Mouse (Mus musculus) heart, embryonic 15.5 days (tissue): ENCODE measurements around the gene BC051665. TPM values are rescaled to one million over a fixed set of nuclear protein-coding genes. Genes with fewer than 3 reads are reported as not detected.
A peak's percentile ranks its signal among the peaks of the same experiment; 100 is the strongest.

Experiments
- ATAC-seq: fragments of 200-750 bp; cut with Nextera tagmentation; replicated peaks from 2 replicates; pipeline ENCODE4 v1.8.0; 2017; ENCODE audit warnings: low read depth, moderate TSS enrichment; ENCODE audit not compliant: insufficient number of reproducible peaks, insufficient read depth, low FRiP score
- H3K27ac ChIP-seq: fragments of 300-500 bp; sonication (generic); 2 replicates; pipeline ENCODE4 v1.5.1; 2015; ENCODE audit warnings: mild to moderate bottlenecking, inconsistent platforms
- H3K27me3 ChIP-seq: fragments of 300-500 bp; sonication (generic); 2 replicates; pipeline ENCODE4 v1.6.1; 2015; ENCODE audit warnings: inconsistent platforms
- H3K36me3 ChIP-seq: fragments of 300-500 bp; sonication (generic); 2 replicates; pipeline ENCODE4 v1.6.1; 2015; ENCODE audit warnings: mild to moderate bottlenecking, inconsistent platforms
- H3K4me1 ChIP-seq: fragments of 300-500 bp; sonication (generic); replicated peaks from 2 replicates; pipeline ENCODE4 v1.6.1; 2015; ENCODE audit warnings: inconsistent platforms
- H3K4me2 ChIP-seq: fragments of 300-500 bp; sonication (generic); 2 replicates; pipeline ENCODE4 v1.6.1; 2015; ENCODE audit warnings: inconsistent platforms, mild to moderate bottlenecking, moderate library complexity
- H3K4me3 ChIP-seq: fragments of 300-500 bp; sonication (generic); 2 replicates; pipeline ENCODE4 v1.5.1; 2015; ENCODE audit warnings: mild to moderate bottlenecking, inconsistent platforms
- H3K9ac ChIP-seq: fragments of 300-500 bp; sonication (generic); 2 replicates; pipeline ENCODE4 v1.6.1; 2015; ENCODE audit warnings: mild to moderate bottlenecking, inconsistent platforms
- H3K9me3 ChIP-seq: fragments of 300-500 bp; sonication (generic); replicated peaks from 2 replicates; pipeline ENCODE4 v1.6.1; 2016; ENCODE audit warnings: inconsistent platforms
- WGBS: fragments of 180-500 bp; shearing (Covaris S2); methylation state at CpG from one replicate; pipeline ENCODE4 v1.1.7; 2015; ENCODE audit warnings: mixed read lengths; 5-methylcytosine and 5-hydroxymethylcytosine counted together
- polyA plus RNA-seq: library from polyadenylated mRNA; unstranded; fragments of >200 nt; fragmentation: Nextera tagmentation; extraction: Ambion mirVana; gene quantifications from 2 replicates; pipeline ENCODE4 v1.2.1, GENCODE M21; 2015

BC051665 gene
- polyA plus RNA-seq, 1 experiment from 2014 or later, result not detected

DNA sequence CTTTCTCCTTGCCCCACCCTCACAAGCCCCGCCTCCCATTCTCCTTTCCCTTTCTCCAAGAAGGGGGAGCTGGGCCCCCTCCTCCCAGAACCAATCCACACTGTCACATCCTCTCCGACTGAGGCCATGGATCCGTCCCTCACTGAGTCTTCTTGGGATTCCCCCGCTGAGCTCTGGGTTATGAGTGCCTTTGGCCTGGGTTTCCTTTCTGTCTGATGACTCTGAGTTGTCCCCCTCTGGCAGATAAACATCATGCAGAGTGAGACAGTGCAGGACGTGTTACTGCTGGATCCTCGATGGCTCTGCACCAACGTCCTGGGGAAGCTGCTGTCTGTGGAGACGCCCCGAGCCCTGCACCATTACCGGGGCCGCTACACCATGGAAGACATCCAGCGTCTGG lies 25.8 kb downstream of the BC051665 start:
- ATAC-seq, result no peak

DNA sequence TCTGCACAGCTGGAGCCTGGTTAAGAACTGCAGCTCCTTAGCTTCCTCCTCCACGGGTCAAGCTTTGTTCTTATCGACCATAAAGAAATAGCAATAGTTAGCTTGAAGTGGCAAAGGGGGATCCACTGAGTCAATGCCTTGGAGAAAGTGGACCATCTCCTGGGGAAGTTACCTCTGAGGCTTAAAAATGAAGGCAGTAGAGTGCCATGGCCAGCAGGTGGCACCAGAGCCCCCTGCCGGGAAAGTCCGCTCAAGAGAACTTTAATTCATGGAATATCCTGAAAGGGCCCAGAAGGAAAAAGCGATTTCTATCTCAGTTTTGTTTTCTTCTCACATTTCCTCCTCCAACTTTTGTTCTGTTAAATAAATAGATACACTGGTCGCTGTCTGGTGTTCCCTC lies 27.0 kb downstream of the BC051665 start:
- Histone ChIP-seq H3K27me3 (no peaks in the 10 kb centered on the region), H3K9ac (no peak overlapping the region), H3K36me3 (peaks cover 12% of the 10 kb centered on the region), H3K9me3 (no peaks in the 10 kb centered on the region), H3K27ac (no peak overlapping the region), H3K4me3 (no peak overlapping the region), H3K4me2 (no peak overlapping the region), H3K4me1 (no peaks in the 10 kb centered on the region)
- no peak for ATAC-seq
- 32% methylated on average over 6 of the region's 6 CpGs for WGBS

More for the DNA sequence above, 25.8 kb downstream of the BC051665 start:
- Histone ChIP-seq H3K9ac (no peak overlapping the region), H3K4me1 (no peaks in the 10 kb centered on the region), H3K9me3 (no peaks in the 10 kb centered on the region), H3K4me2 (no peak overlapping the region), H3K4me3 (no peak overlapping the region), H3K27ac (no peak overlapping the region), H3K36me3 (peaks cover 12% of the 10 kb centered on the region), H3K27me3 (no peaks in the 10 kb centered on the region)
- 87% methylated on average over 12 of the region's 12 CpGs for WGBS

DNA sequence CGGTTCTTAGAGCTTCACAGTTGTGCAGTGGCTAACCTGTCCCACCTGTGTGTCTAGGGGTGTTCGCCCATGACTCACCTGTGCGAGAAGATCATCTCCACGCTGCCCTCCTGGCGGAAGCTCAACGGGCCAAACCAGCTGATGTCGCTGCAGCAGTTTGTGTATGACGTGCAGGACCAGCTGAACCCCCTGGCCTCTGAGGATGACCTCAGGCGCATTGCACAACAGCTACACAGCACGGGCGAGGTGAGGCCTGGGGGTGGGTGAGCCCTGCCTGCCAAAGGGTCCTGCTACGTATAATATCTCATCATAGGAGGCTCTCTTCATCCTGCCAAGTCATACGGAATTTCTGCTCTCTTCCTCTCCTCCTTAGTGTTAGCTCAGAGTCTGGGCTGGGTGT lies 28.9 kb downstream of the BC051665 start:
- Histone ChIP-seq H3K27me3 (no peaks in the 10 kb centered on the region), H3K9ac (no peak overlapping the region), H3K4me1 (no peaks in the 10 kb centered on the region), H3K27ac (no peak overlapping the region), H3K9me3 (no peaks in the 10 kb centered on the region), H3K36me3 (peaks cover 10% of the 10 kb centered on the region), H3K4me3 (no peak overlapping the region), H3K4me2 (no peak overlapping the region)
- WGBS, result 86% methylated on average over 13 of the region's 13 CpGs
- no peak for ATAC-seq

DNA sequence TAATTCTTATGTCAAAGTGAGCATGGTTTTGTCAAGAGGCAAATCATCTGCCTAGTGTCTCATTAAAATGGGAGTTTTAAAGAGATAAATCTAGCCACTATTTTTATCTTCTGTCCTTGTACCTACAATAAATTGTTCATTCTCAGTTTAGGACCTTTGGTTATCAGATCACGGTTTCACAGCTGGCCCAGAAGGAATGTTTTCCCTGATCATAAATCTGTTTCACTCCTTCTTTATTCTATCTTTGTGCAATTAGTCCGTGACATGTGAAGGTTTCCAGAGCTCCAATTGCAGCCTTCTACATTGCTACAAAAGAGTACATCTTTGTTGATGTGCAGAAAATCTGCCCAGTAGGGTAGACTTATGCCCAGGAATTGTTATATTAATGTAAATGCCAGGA lies 30.9 kb downstream of the BC051665 start:
- Histone ChIP-seq H3K4me2 (no peak overlapping the region), H3K36me3 (0 out of 2 replicates have a peak, but pooled peaks cover 5% of the 10 kb centered on the region), H3K4me3 (no peak overlapping the region), H3K27me3 (no peaks in the 10 kb centered on the region), H3K4me1 (no peaks in the 10 kb centered on the region), H3K27ac (no peak overlapping the region), H3K9ac (no peak overlapping the region), H3K9me3 (no peaks in the 10 kb centered on the region)
- 58% methylated on average over 2 of the region's 2 CpGs for WGBS
- ATAC-seq, result no peak

DNA sequence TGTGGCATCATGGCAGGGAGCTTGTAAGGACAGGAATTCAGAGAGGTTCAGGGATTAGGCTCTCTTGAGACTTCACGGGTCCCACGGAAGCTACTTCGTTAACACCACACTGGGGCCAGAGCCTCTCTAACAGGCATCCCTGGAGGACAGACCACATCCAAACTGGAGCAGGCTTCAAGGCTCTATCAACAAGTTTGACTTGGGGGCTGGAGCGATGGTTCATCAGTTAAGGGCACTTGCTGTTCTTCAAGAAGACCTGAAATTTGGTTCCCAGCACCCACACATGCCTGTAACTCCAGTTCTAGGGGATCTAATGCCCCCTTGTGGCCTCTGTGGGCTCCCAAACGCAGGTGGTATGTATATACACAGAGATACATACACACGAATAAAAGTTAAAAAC lies 32.9 kb downstream of the BC051665 start:
- no peaks in the 10 kb centered on the region for H3K4me1 ChIP-seq
- ATAC-seq, result no peak
- no peaks in the 10 kb centered on the region for H3K27me3 ChIP-seq
- no peak overlapping the region for H3K4me2 ChIP-seq
- H3K36me3 ChIP-seq, result 0 out of 2 replicates have a peak, but pooled peaks cover 10% of the 10 kb centered on the region
- H3K9me3 ChIP-seq, result no peaks in the 10 kb centered on the region
- H3K9ac ChIP-seq, result no peak overlapping the region
- H3K27ac ChIP-seq, result no peak overlapping the region
- 88% methylated on average over 6 of the region's 6 CpGs for WGBS
- no peak overlapping the region for H3K4me3 ChIP-seq

DNA sequence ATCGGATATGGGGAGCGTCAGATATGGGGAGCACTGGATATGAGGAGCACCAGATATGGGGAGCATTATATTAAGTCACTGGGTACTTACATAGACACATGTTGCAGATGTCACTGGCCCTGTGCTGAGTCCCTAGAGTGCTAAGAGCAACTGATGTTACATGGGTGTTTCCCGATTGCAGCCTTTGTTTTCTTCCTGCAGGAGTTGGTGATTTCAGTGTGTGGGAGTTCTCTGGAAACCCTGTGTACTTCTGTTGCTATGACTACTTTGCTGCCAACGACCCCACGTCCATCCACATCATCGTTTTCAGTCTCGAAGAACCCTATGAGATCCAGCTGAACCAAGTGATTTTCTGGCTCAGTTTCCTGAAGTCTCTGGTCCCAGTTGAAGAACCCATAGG lies 35.2 kb downstream of the BC051665 start:
- Histone ChIP-seq H3K9me3 (no peaks in the 10 kb centered on the region), H3K4me1 (no peaks in the 10 kb centered on the region), H3K27me3 (no peaks in the 10 kb centered on the region), H3K36me3 (0 out of 2 replicates have a peak, but pooled peaks cover 10% of the 10 kb centered on the region), H3K9ac (no peak overlapping the region), H3K4me2 (no peak overlapping the region), H3K27ac (no peak overlapping the region), H3K4me3 (no peak overlapping the region)
- ATAC-seq, result no peak
- WGBS, result 83% methylated on average over 7 of the region's 7 CpGs

DNA sequence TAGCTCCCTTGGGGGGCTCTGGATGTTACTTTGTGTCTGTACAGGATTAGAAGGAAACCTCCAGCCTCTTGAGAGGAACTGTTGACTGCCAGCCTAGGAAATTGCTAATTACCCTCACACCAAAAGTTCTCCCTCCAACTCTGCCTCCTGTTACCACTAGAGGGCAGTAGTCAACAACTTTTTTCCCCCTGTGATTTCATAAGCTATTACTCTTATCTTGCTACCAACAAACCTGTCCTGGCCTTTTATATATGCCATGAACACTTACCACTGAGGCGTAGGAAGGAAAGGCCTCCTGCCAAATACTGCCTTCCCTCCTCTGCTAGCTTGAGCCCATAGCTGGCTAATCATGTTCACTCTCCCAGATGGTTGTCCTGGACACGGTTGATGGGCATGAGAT lies 37.6 kb downstream of the BC051665 start:
- H3K4me2 ChIP-seq, result no peak overlapping the region
- no peaks in the 10 kb centered on the region for H3K27me3 ChIP-seq
- H3K27ac ChIP-seq, result no peak overlapping the region
- no peak overlapping the region for H3K4me3 ChIP-seq
- no peaks in the 10 kb centered on the region for H3K9me3 ChIP-seq
- peaks cover 5% of the 10 kb centered on the region for H3K4me1 ChIP-seq
- 0 out of 2 replicates have a peak, but pooled peaks cover 10% of the 10 kb centered on the region for H3K36me3 ChIP-seq
- no peak; the same call in 1 of the 2 replicates for ATAC-seq
- 88% methylated on average over 2 of the region's 2 CpGs for WGBS
- H3K9ac ChIP-seq, result no peak overlapping the region

DNA sequence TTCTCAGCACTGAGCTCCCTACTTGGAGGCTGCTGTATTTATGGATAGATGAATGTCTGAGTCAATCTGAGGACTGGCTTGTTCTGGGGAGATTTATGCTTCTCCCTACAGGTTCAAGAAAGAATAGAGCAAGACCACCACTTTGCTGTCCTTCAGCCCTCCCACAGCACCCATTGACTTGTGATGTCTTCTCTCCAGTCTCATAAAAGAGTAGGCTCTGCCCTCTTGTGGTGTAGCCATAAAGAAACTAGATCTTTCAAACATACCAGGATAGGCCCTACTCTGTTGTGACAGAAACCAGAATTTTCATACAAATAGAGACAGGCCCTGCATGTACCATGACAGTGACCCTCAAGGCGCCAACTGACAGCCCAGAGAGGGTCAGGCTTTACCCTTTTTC lies 39.0 kb downstream of the BC051665 start:
- Histone ChIP-seq H3K36me3 (0 out of 2 replicates have a peak, but pooled peaks cover 9% of the 10 kb centered on the region), H3K9me3 (no peaks in the 10 kb centered on the region), H3K4me3 (no peak overlapping the region), H3K27me3 (no peaks in the 10 kb centered on the region), H3K27ac (no peak overlapping the region), H3K9ac (no peak overlapping the region), H3K4me2 (no peak overlapping the region), H3K4me1 (peaks cover 6% of the 10 kb centered on the region)
- WGBS, result 80% methylated on average over 1 of the region's 1 CpGs
- ATAC-seq, result no peak

DNA sequence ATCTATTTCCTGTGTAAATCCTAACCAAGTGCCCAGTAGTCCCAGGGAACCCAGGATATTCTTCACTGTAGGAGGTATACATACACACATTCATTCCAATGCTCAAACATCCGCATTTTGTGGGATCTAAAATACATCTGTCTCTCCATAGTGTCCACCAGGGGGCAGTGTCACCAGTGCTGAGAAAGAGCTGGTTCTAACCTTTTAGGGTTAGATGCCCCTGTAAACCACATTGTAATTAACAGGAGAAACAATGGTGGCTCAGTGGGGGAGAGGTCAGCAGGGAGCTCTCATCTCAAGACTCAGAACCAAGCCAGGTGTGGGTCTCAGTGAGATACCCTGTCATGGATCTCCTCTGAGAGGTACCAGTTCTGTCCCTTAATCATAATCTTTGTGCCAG lies 39.9 kb downstream of the BC051665 start:
- WGBS, result 37% methylated on average over 1 of the region's 1 CpGs
- Histone ChIP-seq H3K4me2 (no peak overlapping the region), H3K27ac (no peak overlapping the region), H3K9me3 (no peaks in the 10 kb centered on the region), H3K4me3 (no peak overlapping the region), H3K27me3 (no peaks in the 10 kb centered on the region), H3K36me3 (0 out of 2 replicates have a peak, but pooled peaks cover 4% of the 10 kb centered on the region), H3K9ac (no peak overlapping the region), H3K4me1 (peaks cover 6% of the 10 kb centered on the region)
- ATAC-seq, result no peak

DNA sequence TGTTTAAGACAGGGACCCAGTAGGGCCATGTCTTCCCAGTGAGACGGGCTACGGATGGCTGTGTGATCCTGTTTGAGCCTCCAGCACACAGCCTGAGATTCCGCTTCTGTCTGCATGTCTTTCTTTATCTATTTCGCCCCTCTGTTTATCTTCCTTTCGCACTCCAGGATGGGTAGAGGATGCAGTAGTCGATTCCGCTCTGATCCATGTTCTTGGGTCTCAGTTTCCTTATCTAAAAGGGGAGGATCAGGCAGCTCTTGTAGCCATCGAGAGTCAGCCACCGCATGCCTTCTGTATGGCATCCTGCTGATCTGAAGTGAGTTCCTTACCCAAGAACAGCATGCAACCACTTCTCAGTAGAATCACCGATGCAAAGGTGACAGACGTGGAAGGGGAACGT lies 40.8 kb downstream of the BC051665 start:
- Histone ChIP-seq H3K27me3 (no peaks in the 10 kb centered on the region), H3K36me3 (0 out of 2 replicates have a peak, but pooled peaks cover 4% of the 10 kb centered on the region), H3K4me1 (peaks cover 6% of the 10 kb centered on the region), H3K27ac (no peak overlapping the region), H3K4me3 (no peak overlapping the region), H3K9ac (no peak overlapping the region), H3K4me2 (no peak overlapping the region), H3K9me3 (no peaks in the 10 kb centered on the region)
- WGBS, result 56% methylated on average over 12 of the region's 12 CpGs
- no peak for ATAC-seq

DNA sequence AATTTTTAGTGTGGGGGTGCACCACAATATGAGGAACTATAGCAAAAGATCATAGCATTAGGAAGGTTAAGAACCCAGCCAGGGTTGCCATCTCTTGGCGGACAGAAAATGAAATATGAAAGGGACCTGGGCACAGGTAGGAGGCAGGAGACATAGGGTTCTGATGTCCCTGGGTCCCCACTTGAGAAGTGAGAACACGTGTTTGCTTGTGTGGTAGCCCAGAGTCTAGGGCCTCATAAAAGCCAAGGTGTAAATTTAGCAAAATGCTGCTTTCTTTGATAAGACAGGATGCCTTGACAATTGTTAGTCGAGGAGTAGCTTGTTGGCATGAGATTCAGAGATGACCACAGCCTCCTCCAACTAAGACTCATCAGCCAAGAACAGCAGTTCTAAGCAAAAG lies 41.4 kb downstream of the BC051665 start:
- WGBS, result 72% methylated on average over 3 of the region's 3 CpGs
- no peak overlapping the region for H3K27ac ChIP-seq
- ATAC-seq, result no peak

DNA sequence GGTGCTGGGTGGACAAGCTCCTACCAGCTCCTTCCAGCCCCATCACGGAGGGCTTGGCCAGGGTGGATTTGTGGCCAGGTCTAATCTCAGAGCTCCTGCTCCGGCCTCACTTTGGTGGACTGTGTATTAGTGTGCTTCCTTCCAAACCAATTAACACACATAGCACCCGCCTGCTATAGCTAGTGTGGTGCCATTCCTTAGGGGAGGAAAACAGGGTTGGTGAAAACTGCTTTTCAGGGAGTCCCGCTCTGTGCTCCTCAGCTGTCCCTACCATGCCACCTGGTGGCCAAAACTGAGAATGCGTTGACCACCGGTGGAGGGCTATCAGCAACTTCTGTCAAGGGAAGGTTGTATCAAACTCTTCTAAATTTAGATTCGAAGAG lies 42.1 kb downstream of the BC051665 start:
- peak; percentile 68 for ATAC-seq
- no peaks in the 10 kb centered on the region for H3K9me3 ChIP-seq

More for the DNA sequence above, 41.4 kb downstream of the BC051665 start:
- Histone ChIP-seq H3K4me3 (no peak overlapping the region), H3K4me2 (no peak overlapping the region), H3K9ac (no peak overlapping the region), H3K27me3 (no peaks in the 10 kb centered on the region), H3K9me3 (no peaks in the 10 kb centered on the region), H3K36me3 (0 out of 2 replicates have a peak, but pooled peaks cover 7% of the 10 kb centered on the region), H3K4me1 (peaks cover 6% of the 10 kb centered on the region)

More for the DNA sequence above, 42.1 kb downstream of the BC051665 start:
- Histone ChIP-seq H3K36me3 (0 out of 2 replicates have a peak, but pooled peaks cover 7% of the 10 kb centered on the region), H3K27ac (peak overlapping the region; percentile 42; the same call in 1 of the 2 replicates), H3K27me3 (no peaks in the 10 kb centered on the region), H3K4me1 (peaks cover 6% of the 10 kb centered on the region), H3K9ac (no peak overlapping the region), H3K4me2 (no peak overlapping the region), H3K4me3 (no peak overlapping the region)
- WGBS, result 21% methylated on average over 7 of the region's 7 CpGs
